Mouse (Mus musculus) midbrain, postnatal 0 days (tissue): Measurements from ENCODE around the gene Snca. TPM values are rescaled to one million over a fixed set of nuclear protein-coding genes. Genes with fewer than 3 reads are reported as not detected.

ENCODE experiments used
- ATAC-seq: fragments of 200-750 bp; cut with Nextera tagmentation; 2 replicates; pipeline ENCODE4 v1.8.0; 2017; ENCODE audit warnings: moderate number of reproducible peaks, mild to moderate bottlenecking, moderate TSS enrichment, moderate library complexity; ENCODE audit not compliant: low FRiP score
- DNase-seq: peaks from one replicate; pipeline ENCODE4 v3.0.0-alpha.2; 2015; ENCODE audit warnings: low spot score
- H3K27ac ChIP-seq: fragments of 300-500 bp; sonication (generic); 2 replicates; pipeline ENCODE4 v1.5.1; 2014; ENCODE audit warnings: low read depth, mild to moderate bottlenecking, low read length, mixed read lengths
- H3K27me3 ChIP-seq: fragments of 300-500 bp; sonication (generic); 2 replicates; pipeline ENCODE4 v1.6.1; 2014; ENCODE audit warnings: low read length, control low read depth, mixed read lengths; ENCODE audit not compliant: insufficient read depth
- H3K36me3 ChIP-seq: fragments of 300-500 bp; sonication (generic); 2 replicates; pipeline ENCODE4 v1.6.1; 2014; ENCODE audit warnings: low read length, control low read depth, mixed read lengths; ENCODE audit not compliant: insufficient read depth
- H3K4me1 ChIP-seq: fragments of 300-500 bp; sonication (generic); 2 replicates; pipeline ENCODE4 v1.6.1; 2014; ENCODE audit warnings: mild to moderate bottlenecking, control low read depth, antibody characterized with exemption, low read length, mixed read lengths; ENCODE audit not compliant: insufficient read depth
- H3K4me2 ChIP-seq: fragments of 300-500 bp; sonication (generic); 2 replicates; pipeline ENCODE4 v1.6.1; 2014; ENCODE audit warnings: low read depth, mild to moderate bottlenecking, low read length, mixed read lengths; ENCODE audit not compliant: poor library complexity, severe bottlenecking
- H3K4me3 ChIP-seq: fragments of 300-500 bp; sonication (generic); 2 replicates; pipeline ENCODE4 v1.5.1; 2014; ENCODE audit warnings: low read depth, mild to moderate bottlenecking, low read length, moderate library complexity
- H3K9ac ChIP-seq: fragments of 300-500 bp; sonication (generic); replicated peaks from 2 replicates; pipeline ENCODE4 v1.6.1; 2014; ENCODE audit warnings: mild to moderate bottlenecking, low read length, moderate library complexity, mixed read lengths; ENCODE audit not compliant: poor library complexity, severe bottlenecking
- H3K9me3 ChIP-seq: fragments of 300-500 bp; sonication (generic); 2 replicates; pipeline ENCODE4 v1.6.1; 2016; ENCODE audit warnings: low read length, control low read depth
- CTCF ChIP-seq: IDR thresholded peaks from 2 replicates; pipeline ENCODE4 v1.5.1; 2016; ENCODE audit warnings: antibody characterized with exemption, mild to moderate bottlenecking
- WGBS: fragments of 180-500 bp; shearing (Covaris S2); extraction: QIAGEN DNeasy Blood & Tissue Kit; methylation state at CpG from one replicate; pipeline ENCODE4 v1.1.7; 2014; 5-methylcytosine and 5-hydroxymethylcytosine counted together
- polyA plus RNA-seq: library from polyadenylated mRNA; unstranded; fragments of >200 nt; fragmentation: Nextera tagmentation; extraction: Ambion mirVana; gene quantifications from 2 replicates; pipeline ENCODE4 v1.2.1, GENCODE M21; 2015
- total RNA-seq: library from RNA; depleted of rRNA; stranded (reverse); fragments of >200 nt; gene quantifications from 2 replicates; pipeline ENCODE4 v1.2.3, GENCODE M21; 2014; rRNA removed

The Snca gene
- 155 and 176 TPM in 2 replicates for total RNA-seq
- 337 and 364 TPM in 2 replicates for polyA plus RNA-seq

DNA sequence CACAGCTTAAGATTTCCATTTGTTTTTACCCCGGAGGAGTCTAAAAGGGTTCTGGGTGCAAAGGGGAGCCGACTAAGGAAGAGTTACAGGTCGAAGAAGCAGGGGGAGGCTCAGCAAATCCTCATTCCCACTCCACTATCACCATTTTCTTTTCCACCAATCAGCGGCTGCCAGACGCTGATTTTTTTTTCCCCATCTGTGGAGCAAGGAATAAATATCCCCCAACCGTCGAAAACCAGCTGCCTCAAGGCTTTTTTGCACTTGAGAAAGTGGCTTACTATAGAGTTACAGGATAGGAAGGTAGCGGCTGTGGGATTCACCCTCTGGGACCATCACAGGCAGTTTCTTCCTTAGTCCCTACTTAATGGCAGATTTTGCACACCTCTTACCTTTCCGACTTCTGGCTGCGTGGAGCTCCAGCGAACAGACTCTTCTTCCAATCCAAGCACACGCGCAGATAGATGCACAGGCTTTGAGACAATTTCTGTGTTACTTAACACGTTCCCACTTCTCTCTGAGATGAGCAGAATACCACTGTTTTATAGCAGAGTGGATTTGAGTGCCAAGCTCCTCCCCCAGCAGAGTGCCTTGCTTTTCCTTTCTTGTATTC lies at the start of gene Snca:
TSS of gene Snca (minus strand) at position 574 of the 610 bp plus-strand sequence.
- WGBS: 1% methylated on average over 14 of the region's 14 CpGs
- H3K4me2 ChIP-seq: peak within 1 kb of the TSS; percentile 89
- peak; percentile 80 for ATAC-seq
- H3K4me3 ChIP-seq: peak within 1 kb of the TSS; percentile 63
- peak within 1 kb of the TSS; percentile 90 for H3K27ac ChIP-seq
- peak within 1 kb of the TSS; percentile 73 for H3K9ac ChIP-seq
- no peaks in the 10 kb centered on the region for H3K9me3 ChIP-seq
- no peaks in the 10 kb centered on the region for H3K27me3 ChIP-seq
- H3K36me3 ChIP-seq: no peaks in the 10 kb centered on the region
- peaks cover 3% of the 10 kb centered on the region; the same call in 1 of the 2 replicates for H3K4me1 ChIP-seq
- no peak for TF ChIP-seq CTCF
- peak; percentile 74 for DNase-seq

DNA sequence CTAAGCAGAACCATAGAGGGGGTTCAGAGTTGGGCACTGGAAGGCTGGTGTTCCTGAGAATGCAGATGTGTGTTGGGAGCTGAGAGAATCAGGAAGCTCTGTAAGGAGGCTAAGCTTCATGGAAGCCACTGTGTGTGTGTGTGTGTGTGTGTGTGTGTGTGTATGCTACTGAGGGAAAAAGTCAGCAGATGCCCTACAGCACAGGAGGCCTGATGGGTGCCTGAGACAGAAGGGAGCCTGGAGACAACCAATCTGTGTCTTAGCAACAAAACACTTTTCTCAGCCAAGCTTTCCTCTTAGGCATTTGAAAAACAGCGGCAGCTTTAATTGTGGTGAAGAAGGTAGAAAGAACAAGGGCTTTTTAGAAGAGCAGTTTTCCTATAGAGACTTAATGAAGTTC lies 40.5 kb upstream of the Snca start:
- H3K4me3 ChIP-seq: no peak overlapping the region
- H3K9me3 ChIP-seq: no peaks in the 10 kb centered on the region
- DNase-seq: peak; percentile 51
- no peak overlapping the region for H3K9ac ChIP-seq
- no peak overlapping the region for H3K4me2 ChIP-seq
- no peaks in the 10 kb centered on the region for H3K4me1 ChIP-seq
- ATAC-seq: no peak
- H3K36me3 ChIP-seq: no peaks in the 10 kb centered on the region
- WGBS: 46% methylated on average over 1 of the region's 1 CpGs
- no peaks in the 10 kb centered on the region for H3K27me3 ChIP-seq
- H3K27ac ChIP-seq: no peak overlapping the region
- TF ChIP-seq CTCF: no peak

DNA sequence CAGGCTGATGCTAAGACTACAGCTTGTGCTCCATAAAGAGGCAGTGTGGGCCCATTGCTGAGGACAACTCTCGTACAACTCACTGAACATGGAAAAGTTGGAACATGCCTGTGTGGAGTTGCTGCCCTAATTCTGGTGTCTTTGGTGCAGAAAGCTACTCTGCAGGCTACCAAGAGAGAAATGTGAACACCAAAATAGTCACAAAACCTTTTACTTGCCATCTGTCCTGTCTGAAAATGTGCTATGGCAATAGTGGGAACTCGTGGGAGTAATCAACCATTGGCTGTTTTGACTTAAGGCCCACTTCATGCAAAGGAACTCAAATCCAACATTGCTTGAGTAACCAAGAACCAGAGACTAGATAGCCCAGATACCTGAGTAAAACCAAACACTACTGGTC lies 26.9 kb upstream of the Snca start:
- DNase-seq (no peak), ATAC-seq (no peak)
- H3K4me3 ChIP-seq: no peak overlapping the region
- H3K4me2 ChIP-seq: no peak overlapping the region
- no peaks in the 10 kb centered on the region for H3K27me3 ChIP-seq
- no peak overlapping the region for H3K27ac ChIP-seq
- H3K36me3 ChIP-seq: no peaks in the 10 kb centered on the region
- TF ChIP-seq CTCF: no peak
- no peaks in the 10 kb centered on the region for H3K9me3 ChIP-seq
- H3K9ac ChIP-seq: no peak overlapping the region
- 71% methylated on average over 2 of the region's 2 CpGs for WGBS
- no peaks in the 10 kb centered on the region for H3K4me1 ChIP-seq

DNA sequence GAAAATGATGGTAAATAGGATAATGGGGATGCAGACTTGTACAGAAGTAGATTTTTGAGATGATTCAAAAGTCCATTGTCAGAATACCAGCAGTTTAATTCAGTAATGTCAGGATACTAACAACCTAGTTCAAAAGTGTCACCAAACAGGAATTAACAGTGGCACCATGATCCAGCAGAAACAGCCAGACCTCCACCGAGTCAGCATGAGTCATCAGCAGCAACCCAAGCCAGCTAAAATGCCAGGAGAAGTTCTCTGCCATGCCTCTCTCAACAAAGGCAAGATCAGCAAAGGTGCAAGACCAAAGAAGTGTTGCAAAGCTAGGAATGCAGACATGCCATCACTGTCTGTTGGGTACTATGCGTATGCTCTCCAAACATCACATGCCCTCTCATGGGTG lies 22.0 kb upstream of the Snca start:
- no peaks in the 10 kb centered on the region for H3K9me3 ChIP-seq
- H3K27ac ChIP-seq: no peak overlapping the region
- no peaks in the 10 kb centered on the region for H3K27me3 ChIP-seq
- WGBS: 90% methylated on average over 2 of the region's 2 CpGs
- no peak overlapping the region for H3K4me2 ChIP-seq
- H3K4me1 ChIP-seq: no peaks in the 10 kb centered on the region
- H3K36me3 ChIP-seq: no peaks in the 10 kb centered on the region
- no peak overlapping the region for H3K4me3 ChIP-seq
- no peak overlapping the region for H3K9ac ChIP-seq
- no peak for TF ChIP-seq CTCF
- no peak for DNase-seq
- ATAC-seq: no peak

DNA sequence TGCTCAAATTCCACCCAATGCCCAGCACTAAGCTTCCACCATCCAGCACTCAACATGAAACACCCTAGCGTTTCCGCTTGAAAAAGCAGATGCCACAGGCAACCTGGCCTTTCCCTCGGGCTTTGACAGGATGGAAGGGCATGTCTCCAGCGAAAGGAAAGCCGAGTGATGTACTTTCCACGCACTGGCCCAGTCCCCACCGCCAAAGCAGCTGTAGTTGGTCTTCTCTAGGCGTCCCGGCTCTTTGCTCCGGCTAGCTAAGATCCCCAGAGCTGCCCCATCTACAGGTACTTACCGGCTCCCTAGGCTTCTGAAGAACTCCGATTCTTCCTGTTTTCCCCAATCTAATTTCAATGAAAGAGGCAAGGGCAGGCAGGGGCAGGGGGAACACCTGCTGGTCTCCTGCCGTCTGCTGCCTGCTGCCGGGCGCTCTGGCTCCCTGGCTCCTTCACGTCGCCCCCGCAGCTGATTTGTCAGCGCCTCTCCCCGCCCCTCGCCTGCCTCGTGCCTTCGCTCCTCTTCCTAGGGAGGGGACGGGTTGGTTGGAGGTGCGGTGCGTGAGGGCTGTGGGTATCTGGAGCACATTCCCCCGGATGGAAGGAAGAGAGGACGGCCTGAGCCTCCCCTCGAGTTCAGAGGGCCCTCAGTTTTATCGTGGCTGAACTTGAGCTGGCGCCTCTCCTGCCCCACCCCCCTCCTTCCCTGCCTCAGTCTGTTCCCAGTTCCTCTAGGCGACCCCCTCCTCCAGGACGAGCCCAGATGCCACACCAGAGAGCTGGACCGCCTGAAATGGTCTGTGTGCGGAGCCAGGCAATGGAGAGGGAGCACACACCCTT lies 1.0 kb downstream of the Snca start:
- ATAC-seq (peak; percentile 91), DNase-seq (peak; percentile 84)
- H3K27me3 ChIP-seq: no peaks in the 10 kb centered on the region
- TF ChIP-seq CTCF: no peak
- WGBS: 1% methylated on average over 35 of the region's 35 CpGs
- H3K4me1 ChIP-seq: peaks cover 3% of the 10 kb centered on the region; the same call in 1 of the 2 replicates
- peak overlapping the region; percentile 73 for H3K9ac ChIP-seq
- peak overlapping the region; percentile 90 for H3K27ac ChIP-seq
- peak overlapping the region; percentile 63 for H3K4me3 ChIP-seq
- H3K36me3 ChIP-seq: no peaks in the 10 kb centered on the region
- H3K4me2 ChIP-seq: peak overlapping the region; percentile 89
- H3K9me3 ChIP-seq: no peaks in the 10 kb centered on the region

DNA sequence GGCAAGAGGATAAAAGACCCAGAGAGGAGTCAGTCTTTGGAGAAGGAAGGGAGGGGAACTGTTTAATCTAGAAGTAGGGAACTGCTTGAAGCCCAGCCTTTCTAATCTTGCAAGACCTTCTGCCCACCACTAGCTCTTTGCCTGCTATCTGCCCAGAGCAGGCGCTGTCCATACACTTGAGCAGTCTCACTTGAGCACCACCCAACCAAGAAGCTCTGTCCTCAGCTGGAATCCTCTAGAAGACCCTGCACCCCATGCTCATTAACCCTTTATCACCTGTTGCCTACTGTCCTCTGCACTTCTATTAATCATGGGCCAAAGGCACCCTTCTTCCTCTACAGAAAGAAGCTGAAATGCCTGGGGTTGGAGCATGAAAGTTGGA lies 1.6 kb downstream of the Snca start:
- no peak for TF ChIP-seq CTCF
- Histone ChIP-seq H3K9me3 (no peaks in the 10 kb centered on the region), H3K4me1 (peaks cover 3% of the 10 kb centered on the region; the same call in 1 of the 2 replicates), H3K4me3 (peak overlapping the region; percentile 63), H3K27ac (peak overlapping the region; percentile 90), H3K9ac (peak overlapping the region; percentile 73), H3K36me3 (no peaks in the 10 kb centered on the region), H3K27me3 (no peaks in the 10 kb centered on the region), H3K4me2 (peak overlapping the region; percentile 89)
- 50% methylated on average over 1 of the region's 1 CpGs for WGBS
- ATAC-seq: peak; percentile 4; the same call in 1 of the 2 replicates
- DNase-seq: peak; percentile 7
